Mouse (Mus musculus) gastrocnemius, postnatal 10 days (tissue): ENCODE results near the gene Zfp787. TPM values are rescaled to one million over a fixed set of nuclear protein-coding genes. Genes with fewer than 3 reads are reported as not detected.
"Not testable (repeated sequence)": the region's sequence is repeated elsewhere in the genome, so short reads cannot be mapped to it uniquely, and the experiment has no call there.

Experiments
- DNase-seq: peaks from one replicate; pipeline ENCODE4 v3.0.0; 2021; ENCODE audit warnings: mixed read lengths
- long read RNA-seq, 2 experiments: library from polyadenylated mRNA; stranded (forward); transcript quantifications; one replicate each; pipeline ENCODE4 v2.0.0; 2021
- total RNA-seq, 2 experiments: library from RNA; stranded (reverse); gene quantifications; 2 replicates each; pipeline ENCODE4 v1.2.3; 2021

Gene Zfp787
- total RNA-seq, result 10 to 100 TPM; 40.4 to 41.1 TPM
- long read RNA-seq, experiment 1, transcript Zfp787-201 (3 exons, 1,897 nt), result major isoform, 17 of 28 reads
- long read RNA-seq, experiment 1, partial matches to known transcripts, result 1 of 28 reads
- long read RNA-seq, experiment 1, other reads (novel, unspliced or antisense), result 7 of 28 reads
- long read RNA-seq, experiment 2, transcript Zfp787-201 (3 exons, 1,897 nt), result major isoform, 16 of 26 reads
- long read RNA-seq, experiment 2, partial matches to known transcripts, result 0 of 26 reads
- long read RNA-seq, experiment 2, other reads (novel, unspliced or antisense), result 7 of 26 reads

- peak; percentile 96 for DNase-seq
Observed at GRCm38 (mm10) chr7:6155901-6156411, at the start of gene Zfp787. Gene Zfp787 (minus strand): TSS chr7:6155997.

GRCm38 (mm10) chr7:6204200-6204599, 48.4 kb upstream of the Zfp787 start:
- DNase-seq, result no peak

- DNase-seq, result no peak
Observed at GRCm38 (mm10) chr7:6196790-6197189, 41.0 kb upstream of the Zfp787 start, which contains the start of gene Galp. Gene Galp (plus strand): TSS chr7:6197090.

GRCm38 (mm10) chr7:6195777-6196176, 40.0 kb upstream of the Zfp787 start:
- DNase-seq, result no peak

GRCm38 (mm10) chr7:6194129-6194528, 38.3 kb upstream of the Zfp787 start:
- DNase-seq, result peak; percentile 63

DNA sequence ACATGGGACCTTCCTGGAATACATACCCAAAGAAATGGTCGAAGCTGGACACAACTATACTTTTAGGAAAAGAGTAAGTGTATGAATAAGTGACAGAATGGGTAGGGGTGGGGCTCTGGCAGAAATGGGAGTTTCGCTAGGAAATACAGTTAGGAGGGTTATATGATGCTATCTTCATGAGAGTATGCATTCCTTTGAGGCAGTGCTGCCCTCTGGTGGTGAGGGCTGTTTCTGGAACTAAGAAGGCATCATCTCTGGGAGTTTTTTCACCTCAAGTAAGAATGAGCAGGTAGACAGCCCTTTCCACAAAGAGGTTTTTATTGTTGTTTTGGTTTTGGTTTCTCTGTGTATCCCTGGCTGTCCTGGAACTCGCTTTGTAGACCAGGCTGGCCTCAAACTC, 35.6 kb upstream of the Zfp787 start:
- peak; percentile 84 for DNase-seq

DNA sequence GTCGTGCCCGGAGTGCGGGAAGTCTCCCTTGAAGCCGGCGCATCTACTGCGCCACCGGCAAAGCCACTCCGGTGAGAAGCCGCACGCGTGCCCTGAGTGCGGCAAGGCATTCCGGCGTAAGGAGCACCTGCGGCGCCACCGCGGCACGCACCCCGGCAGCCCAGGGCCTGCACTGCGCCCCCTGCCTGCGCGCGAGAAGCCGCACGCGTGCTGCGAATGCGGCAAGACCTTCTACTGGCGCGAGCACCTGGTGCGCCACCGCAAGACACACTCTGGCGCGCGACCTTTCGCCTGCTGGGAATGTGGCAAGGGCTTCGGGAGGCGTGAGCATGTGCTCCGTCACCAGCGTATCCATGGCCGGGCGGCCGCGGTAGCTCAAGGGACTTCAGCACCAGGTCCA, 33.7 kb upstream of the Zfp787 start:
- DNase-seq, result no peak

- DNase-seq, result no peak
Observed at GRCm38 (mm10) chr7:6186756-6187155, 31.0 kb upstream of the Zfp787 start.

DNA sequence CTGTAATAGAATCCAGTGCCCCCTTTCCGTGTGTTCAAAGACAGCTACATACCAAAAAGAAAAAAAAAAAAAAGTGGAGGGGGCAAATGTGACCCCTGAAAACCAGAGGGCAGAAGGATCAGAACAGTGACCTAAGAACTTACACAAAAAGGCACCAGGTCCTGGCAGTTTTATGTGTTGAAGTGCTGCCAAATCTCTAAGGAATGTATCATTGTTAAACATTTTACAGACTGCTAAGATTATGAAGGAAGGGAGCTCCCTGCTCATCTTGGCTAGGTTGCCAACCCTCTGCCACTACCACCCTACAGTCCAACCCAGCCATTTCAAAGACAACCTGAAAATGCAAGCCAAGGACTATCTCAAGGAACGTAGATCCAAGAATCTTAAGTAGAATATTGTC, 30.4 kb upstream of the Zfp787 start:
- no peak for DNase-seq

GRCm38 (mm10) chr7:6185391-6185790, 29.6 kb upstream of the Zfp787 start:
- DNase-seq, result no peak

- DNase-seq, result peak; percentile 33
Observed at GRCm38 (mm10) chr7:6184521-6184920, 28.7 kb upstream of the Zfp787 start.

DNA sequence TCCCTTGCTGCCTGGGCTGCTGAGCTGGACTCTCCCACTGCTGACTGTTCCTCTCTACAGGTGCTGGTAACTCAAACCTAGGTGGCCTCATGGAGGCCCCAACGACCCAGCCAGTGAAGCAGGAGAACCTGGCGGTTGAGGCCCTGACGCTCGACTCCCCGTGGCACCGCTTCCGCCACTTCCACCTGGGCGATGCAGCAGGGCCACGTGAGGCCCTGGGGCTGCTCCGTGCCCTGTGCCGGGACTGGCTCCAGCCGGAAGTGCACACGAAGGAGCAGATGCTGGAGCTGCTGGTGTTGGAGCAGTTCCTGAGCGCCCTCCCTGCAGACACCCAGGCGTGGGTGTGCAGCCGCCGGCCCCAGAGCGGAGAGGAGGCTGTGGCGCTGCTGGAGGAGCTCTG, 28.0 kb upstream of the Zfp787 start:
- no peak for DNase-seq

DNA sequence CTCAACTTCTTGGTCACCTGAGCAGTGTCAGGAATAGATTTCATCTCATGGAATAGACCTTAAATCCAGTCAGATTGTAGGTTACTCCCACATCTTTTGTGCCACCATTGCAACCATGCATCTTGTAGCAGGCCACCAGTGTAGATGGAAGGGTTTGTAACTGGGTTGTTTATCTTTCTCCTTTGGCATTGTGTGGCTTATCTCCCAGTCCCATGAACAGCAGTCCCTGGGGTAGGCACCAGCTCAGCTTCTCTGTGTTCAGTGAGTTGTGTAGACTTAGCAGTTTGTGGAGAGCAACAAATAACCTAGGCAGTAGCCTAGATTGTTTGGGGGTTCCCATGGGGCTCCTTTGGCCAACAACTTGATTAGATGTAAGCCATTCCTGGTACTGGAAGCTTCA, 27.1 kb upstream of the Zfp787 start:
- DNase-seq, result no peak

- no peak for DNase-seq
Observed at GRCm38 (mm10) chr7:6179013-6179412, 23.2 kb upstream of the Zfp787 start.

DNA sequence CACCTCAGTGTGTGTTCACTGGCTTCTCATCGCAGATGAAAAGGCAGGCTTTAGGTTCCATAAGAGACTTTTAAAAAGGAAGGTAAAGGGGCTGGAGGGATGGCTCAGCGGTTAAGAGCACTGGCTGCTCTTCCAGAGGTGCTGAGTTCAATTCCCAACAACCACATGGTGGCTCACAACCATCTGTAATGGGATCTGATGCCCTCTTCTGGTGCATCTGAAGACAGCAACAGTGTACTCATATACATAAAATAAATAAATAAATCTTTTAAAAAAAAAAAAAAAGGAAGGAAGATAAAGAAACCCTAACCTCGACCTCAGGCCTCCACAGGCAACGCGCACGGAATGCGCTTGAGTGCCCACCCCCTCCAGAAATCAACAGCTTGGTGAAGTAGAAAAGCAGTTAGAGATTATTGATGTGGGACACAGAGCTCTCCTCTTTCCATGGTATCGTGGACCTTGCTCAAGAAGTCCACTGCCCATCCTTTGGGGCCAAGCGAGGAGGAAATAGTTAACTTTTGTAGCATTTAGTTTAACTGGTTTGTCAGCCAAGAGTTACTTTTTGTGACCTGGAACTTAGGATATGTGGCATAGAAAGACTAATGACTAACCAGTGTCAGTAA, 18.7 kb upstream of the Zfp787 start:
- not testable (repeated sequence) for DNase-seq

- DNase-seq, result no peak
Observed at GRCm38 (mm10) chr7:6173872-6174271, 18.1 kb upstream of the Zfp787 start.

- DNase-seq, result no peak
Observed at GRCm38 (mm10) chr7:6172674-6173244, 17.0 kb upstream of the Zfp787 start.

GRCm38 (mm10) chr7:6172006-6172649, 16.3 kb upstream of the Zfp787 start, which contains the start of gene Zfp444:
Gene Zfp444 (plus strand): TSS chr7:6172226.
- DNase-seq, result peak; percentile 92

DNA sequence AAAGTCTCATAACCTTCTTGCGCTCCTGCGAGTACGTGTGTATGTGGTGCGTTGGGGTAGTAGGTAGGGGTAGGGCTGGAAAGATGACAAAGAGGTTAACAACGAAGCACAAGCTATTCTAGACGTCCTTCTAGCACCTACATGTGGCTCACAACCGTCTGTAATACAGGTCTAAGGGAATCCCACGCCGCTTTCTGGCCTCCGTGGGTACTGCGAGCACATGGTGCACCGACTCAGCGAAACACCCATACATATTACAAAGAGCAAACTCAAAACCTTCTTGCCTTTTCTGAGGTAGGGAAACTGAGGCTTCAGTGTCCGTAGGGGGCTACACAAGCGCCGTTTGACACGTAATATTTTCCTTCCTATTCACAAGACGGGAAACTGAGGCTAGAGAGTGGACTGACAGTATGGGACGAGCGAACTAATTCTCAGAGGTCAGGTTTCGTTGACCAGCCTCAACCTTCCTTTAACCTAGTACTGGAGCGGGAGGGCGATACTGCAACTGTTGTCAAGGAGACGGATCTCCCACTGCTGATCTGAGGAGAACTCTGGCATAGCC, 15.7 kb upstream of the Zfp787 start:
- DNase-seq, result peak; percentile 41

GRCm38 (mm10) chr7:6170871-6171270, 15.1 kb upstream of the Zfp787 start:
- DNase-seq, result no peak

DNA sequence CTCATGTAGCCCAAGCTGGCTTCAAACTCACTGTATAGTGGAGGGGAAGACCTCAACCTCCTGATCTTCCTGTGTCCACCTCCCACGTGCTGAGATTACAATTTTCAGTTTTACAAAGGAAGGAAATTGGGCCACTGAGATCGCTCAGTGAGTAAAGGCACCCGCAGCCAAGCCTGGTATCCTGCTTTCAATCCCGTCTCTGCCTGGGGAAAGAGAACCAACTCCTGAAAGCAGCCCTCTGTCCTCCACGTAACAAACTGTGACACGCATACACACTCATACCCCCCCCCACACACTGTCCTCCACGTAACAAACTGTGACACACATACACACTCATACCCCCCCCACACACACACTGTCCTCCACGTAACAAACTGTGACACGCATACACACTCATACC, 14.6 kb upstream of the Zfp787 start:
- DNase-seq, result no peak

GRCm38 (mm10) chr7:6169403-6169802, 13.6 kb upstream of the Zfp787 start:
- DNase-seq, result no peak

GRCm38 (mm10) chr7:6164671-6165070, 8.9 kb upstream of the Zfp787 start:
- no peak for DNase-seq
